Mouse (Mus musculus) MEL (cell line): ENCODE measurements around the gene Mdga1. TPM values are rescaled to one million over a fixed set of nuclear protein-coding genes. Genes with fewer than 3 reads are reported as not detected.
A peak's percentile ranks its signal among the peaks of the same experiment; 100 is the strongest.

ENCODE experiments used
- DNase-seq: peaks from one replicate; pipeline ENCODE4 v3.0.0; 2011; ENCODE audit warnings: low read depth, low spot score
- H3K27ac ChIP-seq: 2 replicates; pipeline ENCODE4 v1.5.1; 2012; ENCODE audit warnings: low read depth, mild to moderate bottlenecking, control low read depth, low read length, moderate library complexity; ENCODE audit not compliant: control insufficient read depth
- H3K27me3 ChIP-seq, 2 experiments: fragments of 150-350 bp in 1 of 2; sonication (generic) in 1 of 2; 2 replicates each; pipeline ENCODE4 v1.6.1; 2012; ENCODE audit warnings: low read length in 2 of 2, mild to moderate bottlenecking in 2 of 2, improper control_type of control experiment in 1 of 2, moderate library complexity in 1 of 2; ENCODE audit not compliant: insufficient read depth in 2 of 2, control insufficient read depth in 1 of 2
- H3K36me3 ChIP-seq, 2 experiments: 2 replicates each; pipeline ENCODE4 v1.6.1; 2012 to 2014; ENCODE audit warnings: low read length in 2 of 2, improper control_type of control experiment in 1 of 2, inconsistent platforms in 1 of 2, mild to moderate bottlenecking in 1 of 2; ENCODE audit not compliant: insufficient read depth in 2 of 2, control insufficient read depth in 1 of 2
- H3K4me1 ChIP-seq, 2 experiments: fragments of 150-350 bp in 1 of 2; sonication (generic) in 1 of 2; 2 replicates each; pipeline ENCODE4 v1.6.1; 2012; ENCODE audit warnings: low read length in 2 of 2, improper control_type of control experiment in 1 of 2, mild to moderate bottlenecking in 1 of 2; ENCODE audit not compliant: insufficient read depth in 2 of 2, control insufficient read depth in 1 of 2
- H3K4me3 ChIP-seq, 2 experiments: fragments of 150-350 bp in 1 of 2; sonication (generic) in 1 of 2; 2 replicates each; pipeline ENCODE4 v1.5.1; 2012; ENCODE audit warnings: low read depth in 2 of 2, low read length in 2 of 2, mild to moderate bottlenecking in 2 of 2, moderate library complexity in 2 of 2, control low read depth in 1 of 2, improper control_type of control experiment in 1 of 2; ENCODE audit not compliant: control insufficient read depth in 1 of 2, insufficient read depth in 1 of 2
- H3K79me2 ChIP-seq: 2 replicates; pipeline ENCODE4 v1.6.1; 2012; ENCODE audit warnings: mild to moderate bottlenecking, low read length, moderate library complexity; ENCODE audit not compliant: control insufficient read depth, poor library complexity, insufficient read depth
- H3K9ac ChIP-seq: 2 replicates; pipeline ENCODE4 v1.6.1; 2012; ENCODE audit warnings: low read depth, mild to moderate bottlenecking, control low read depth, low read length, moderate library complexity; ENCODE audit not compliant: control insufficient read depth, poor library complexity, severe bottlenecking
- H3K9me3 ChIP-seq: fragments of 150-350 bp; sonication (generic); replicated peaks from 2 replicates; pipeline ENCODE4 v1.6.1; 2012; ENCODE audit warnings: mild to moderate bottlenecking, low read length, improper control_type of control experiment, moderate library complexity; ENCODE audit not compliant: insufficient read depth
- BHLHE40 ChIP-seq: IDR thresholded peaks from 2 replicates; pipeline ENCODE4 v1.6.1; 2012; ENCODE audit warnings: low read depth, mild to moderate bottlenecking, inconsistent platforms, low read length, improper control_type of control experiment, borderline replicate concordance
- CHD1 ChIP-seq: IDR thresholded peaks from 2 replicates; pipeline ENCODE4 v1.6.1; 2012; ENCODE audit warnings: low read depth, mild to moderate bottlenecking, inconsistent platforms, low read length, improper control_type of control experiment
- CHD2 ChIP-seq: IDR thresholded peaks from 2 replicates; pipeline ENCODE4 v1.6.1; 2011; ENCODE audit warnings: low read length, improper control_type of control experiment
- CTCF ChIP-seq, 3 experiments: IDR thresholded peaks in 2 of 3; conservative IDR thresholded peaks in 1 of 3; 2 replicates each; pipeline ENCODE4 v1.5.1; 2011 to 2012; ENCODE audit warnings: low read length in 3 of 3, low read depth in 2 of 3, mild to moderate bottlenecking in 2 of 3, improper control_type of control experiment in 1 of 3, inconsistent platforms in 1 of 3, mixed read lengths in 1 of 3, moderate library complexity in 1 of 3; ENCODE audit not compliant: control insufficient read depth in 1 of 3, insufficient read depth in 1 of 3, poor library complexity in 1 of 3, severe bottlenecking in 1 of 3
- ELF1 ChIP-seq: IDR thresholded peaks from 2 replicates; pipeline ENCODE4 v1.6.1; 2014; ENCODE audit warnings: low read depth, mild to moderate bottlenecking, inconsistent platforms, low read length, improper control_type of control experiment, moderate library complexity
- EP300 ChIP-seq, 2 experiments: IDR thresholded peaks; 2 replicates each; pipeline ENCODE4 v1.6.1; 2011; ENCODE audit warnings: improper control_type of control experiment in 2 of 2, low read length in 2 of 2, low read depth in 1 of 2, mild to moderate bottlenecking in 1 of 2
- ETS1 ChIP-seq: IDR thresholded peaks from 2 replicates; pipeline ENCODE4 v1.6.1; 2012; ENCODE audit warnings: low read depth, mild to moderate bottlenecking, inconsistent platforms, low read length, improper control_type of control experiment, moderate library complexity
- GABPA ChIP-seq: IDR thresholded peaks from 2 replicates; pipeline ENCODE4 v1.6.1; 2012; ENCODE audit warnings: low read depth, mild to moderate bottlenecking, inconsistent platforms, low read length, improper control_type of control experiment, moderate library complexity
- GATA1 ChIP-seq: IDR thresholded peaks from 2 replicates; pipeline ENCODE4 v1.6.1; 2011; ENCODE audit warnings: low read depth, low read length, improper control_type of control experiment
- JUND ChIP-seq: IDR thresholded peaks from 2 replicates; pipeline ENCODE4 v1.6.1; 2011; ENCODE audit warnings: low read depth, mild to moderate bottlenecking, improper control_type of control experiment, low read length
- KAT2A ChIP-seq: conservative IDR thresholded peaks from 2 replicates; pipeline ENCODE4 v1.6.1; 2012; ENCODE audit warnings: low read depth, low read length, improper control_type of control experiment, inconsistent platforms
- MAX ChIP-seq: IDR thresholded peaks from 2 replicates; pipeline ENCODE4 v1.6.1; 2011; ENCODE audit warnings: low read length, improper control_type of control experiment
- MEF2A ChIP-seq: IDR thresholded peaks from 2 replicates; pipeline ENCODE4 v1.6.1; 2014; ENCODE audit warnings: low read depth, mild to moderate bottlenecking, inconsistent platforms, low read length, improper control_type of control experiment; ENCODE audit not compliant: poor library complexity, insufficient replicate concordance, severe bottlenecking; ENCODE audit errors: extremely low read depth
- MYB ChIP-seq: IDR thresholded peaks from 2 replicates; pipeline ENCODE4 v1.6.1; 2011; ENCODE audit warnings: mild to moderate bottlenecking, low read depth, low read length, improper control_type of control experiment
- MYC ChIP-seq: IDR thresholded peaks from 2 replicates; pipeline ENCODE4 v1.6.1; 2011; ENCODE audit warnings: low read depth, mild to moderate bottlenecking, low read length, improper control_type of control experiment, moderate library complexity
- NELFE ChIP-seq: IDR thresholded peaks from 2 replicates; pipeline ENCODE4 v1.6.1; 2011; ENCODE audit warnings: low read depth, low read length, improper control_type of control experiment
- NRF1 ChIP-seq: IDR thresholded peaks from 2 replicates; pipeline ENCODE4 v1.6.1; 2014; ENCODE audit warnings: low read depth, mild to moderate bottlenecking, inconsistent platforms, low read length, improper control_type of control experiment, moderate library complexity; ENCODE audit not compliant: poor library complexity, insufficient read depth, severe bottlenecking
- POLR2A ChIP-seq, 2 experiments: IDR thresholded peaks; 2 replicates each; pipeline ENCODE4 v1.6.1; 2011 to 2012; ENCODE audit warnings: low read length in 2 of 2, mild to moderate bottlenecking in 2 of 2, control low read depth in 1 of 2, improper control_type of control experiment in 1 of 2, low read depth in 1 of 2, moderate library complexity in 1 of 2; ENCODE audit not compliant: control insufficient read depth in 1 of 2, insufficient read depth in 1 of 2, poor library complexity in 1 of 2
- POLR2AphosphoS2 ChIP-seq: IDR thresholded peaks from 2 replicates; pipeline ENCODE4 v1.6.1; 2011; ENCODE audit warnings: low read length, improper control_type of control experiment
- POLR2AphosphoS5 ChIP-seq: IDR thresholded peaks from 2 replicates; pipeline ENCODE4 v1.6.1; 2012; ENCODE audit warnings: low read depth, borderline replicate concordance, mild to moderate bottlenecking, inconsistent platforms, low read length, moderate library complexity, mixed read lengths
- RAD21 ChIP-seq: IDR thresholded peaks from 2 replicates; pipeline ENCODE4 v1.6.1; 2011; ENCODE audit warnings: mild to moderate bottlenecking, low read depth, low read length, improper control_type of control experiment
- RCOR1 ChIP-seq: IDR thresholded peaks from 2 replicates; pipeline ENCODE4 v1.6.1; 2012; ENCODE audit warnings: low read depth, mild to moderate bottlenecking, inconsistent platforms, low read length, improper control_type of control experiment
- SIN3A ChIP-seq: IDR thresholded peaks from 2 replicates; pipeline ENCODE4 v1.6.1; 2012; ENCODE audit warnings: low read length, improper control_type of control experiment, inconsistent platforms
- SMC3 ChIP-seq: IDR thresholded peaks from 2 replicates; pipeline ENCODE4 v1.6.1; 2011; ENCODE audit warnings: low read depth, low read length, improper control_type of control experiment
- TAL1 ChIP-seq: IDR thresholded peaks from 2 replicates; pipeline ENCODE4 v1.6.1; 2012; ENCODE audit warnings: mild to moderate bottlenecking, inconsistent platforms, low read length, moderate library complexity, mixed read lengths
- TCF12 ChIP-seq: IDR thresholded peaks from 2 replicates; pipeline ENCODE4 v1.6.1; 2014; ENCODE audit warnings: low read depth, mild to moderate bottlenecking, inconsistent platforms, low read length, improper control_type of control experiment, moderate library complexity
- UBTF ChIP-seq: IDR thresholded peaks from 2 replicates; pipeline ENCODE4 v1.6.1; 2012; ENCODE audit warnings: low read depth, mild to moderate bottlenecking, inconsistent platforms, low read length, improper control_type of control experiment, moderate library complexity, borderline replicate concordance; ENCODE audit not compliant: insufficient read depth
- USF2 ChIP-seq, 2 experiments: IDR thresholded peaks; 2 replicates each; pipeline ENCODE4 v1.6.1; 2011 to 2012; ENCODE audit warnings: improper control_type of control experiment in 2 of 2, low read length in 2 of 2, borderline replicate concordance in 1 of 2, inconsistent platforms in 1 of 2, low read depth in 1 of 2, mild to moderate bottlenecking in 1 of 2; ENCODE audit not compliant: insufficient read depth in 1 of 2
- ZC3H11A ChIP-seq: IDR thresholded peaks from 2 replicates; pipeline ENCODE4 v1.6.1; 2012; ENCODE audit warnings: low read depth, mild to moderate bottlenecking, inconsistent platforms, low read length, improper control_type of control experiment
- ZKSCAN1 ChIP-seq: IDR thresholded peaks from 2 replicates; pipeline ENCODE4 v1.6.1; 2012; ENCODE audit warnings: low read depth, mild to moderate bottlenecking, inconsistent platforms, low read length, improper control_type of control experiment, moderate library complexity
- polyA plus RNA-seq, 2 experiments: library from polyadenylated mRNA; stranded (reverse) in 1 of 2; unstranded in 1 of 2; fragments of >175 nt in 1 of 2; fragments of >200 nt in 1 of 2; gene quantifications; 2 replicates each; pipeline versions ENCODE4 v1.2.1 to v1.2.4; 2012; ENCODE audit warnings: low replicate concordance in 2 of 2, low read depth in 1 of 2; ENCODE audit not compliant: insufficient read length in 2 of 2, insufficient read depth in 1 of 2, missing spikeins in 1 of 2
- total RNA-seq: library from RNA; depleted of rRNA; stranded (reverse); fragments of 300-350 nt; gene quantifications from 2 replicates; pipeline ENCODE4 v1.2.3, GENCODE M21; 2012

Mdga1 gene
- total and polyA plus RNA-seq, 3 experiments, result 0.27 to 2.3 TPM; not detected in 1

GRCm38 (mm10) chr17:29855702-29856580, 113.9 kb downstream of the Mdga1 start:
- peaks cover 26 to 69% of the 10 kb centered on the region in 2 experiments for H3K4me1 ChIP-seq
- peak overlapping the region; percentile 23 for H3K9ac ChIP-seq

GRCm38 (mm10) chr17:29854835-29855234, 115.1 kb downstream of the Mdga1 start:
- Histone ChIP-seq H3K27me3 (no peaks in the 10 kb centered on the region), H3K4me3 (no peak overlapping the region), H3K9me3 (no peaks in the 10 kb centered on the region), H3K27ac (0 out of 2 replicates have a peak overlapping the region, but pooled peaks have one; percentile 18), H3K36me3 (peaks cover 0 to 49% of the 10 kb centered on the region in 2 experiments; a peak in 2 of 4 replicates), H3K4me1 (peaks cover 21 to 66% of the 10 kb centered on the region in 2 experiments), H3K9ac (no peak overlapping the region), H3K79me2 (no peaks in the 10 kb centered on the region)
- DNase-seq, result no peak
- TF ChIP-seq POLR2AphosphoS2, result no peak
- no peak for TF ChIP-seq MEF2A
- no peak for TF ChIP-seq MYC
- no peak for TF ChIP-seq MAX
- no peak for TF ChIP-seq CTCF (IDR thresholded peaks at IDR 0.05 in 2 of 3, conservative IDR thresholded peaks at IDR 0.05 in 1 of 3; ENCODE audit: control insufficient read depth in 1 of 3, insufficient read depth in 1 of 3, low read depth in 2 of 3, low read length in 3 of 3, poor library complexity in 1 of 3, severe bottlenecking in 1 of 3)
- TF ChIP-seq UBTF, result no peak
- no peak for TF ChIP-seq GABPA
- TF ChIP-seq POLR2AphosphoS5, result no peak
- TF ChIP-seq SMC3, result no peak
- TF ChIP-seq ETS1, result no peak
- TF ChIP-seq BHLHE40, result no peak
- TF ChIP-seq CHD2, result no peak

More at GRCm38 (mm10) chr17:29855702-29856580, 113.9 kb downstream of the Mdga1 start:
- H3K27me3 ChIP-seq, result no peaks in the 10 kb centered on the region
- 0 out of 4 replicates have a peak overlapping the region, but pooled peaks of 1 of the 2 experiments have one; percentile 3 for H3K4me3 ChIP-seq
- peak overlapping the region; percentile 68 for H3K27ac ChIP-seq
- no peaks in the 10 kb centered on the region for H3K9me3 ChIP-seq
- peaks cover 0 to 53% of the 10 kb centered on the region in 2 experiments; a peak in 2 of 4 replicates for H3K36me3 ChIP-seq
- no peaks in the 10 kb centered on the region for H3K79me2 ChIP-seq
- DNase-seq, result peak; percentile 55
- TF ChIP-seq EP300 (IDR thresholded peaks at IDR 0.05; ENCODE audit: low read depth in 1 of 2, low read length in 2 of 2), result peak; percentile 12 to 56; a peak in 2 of 4 replicates
- TF ChIP-seq CHD2, result no peak
- TF ChIP-seq JUND, result no peak
- TF ChIP-seq MYC, result no peak
- TF ChIP-seq KAT2A, result no peak
- 0 out of 2 replicates have a peak, but pooled peaks have one; percentile 45 for TF ChIP-seq RCOR1
- no peak for TF ChIP-seq RAD21
- no peak for TF ChIP-seq POLR2A (IDR thresholded peaks at IDR 0.05; ENCODE audit: control insufficient read depth in 1 of 2, insufficient read depth in 1 of 2, low read depth in 1 of 2, low read length in 2 of 2, poor library complexity in 1 of 2)
- TF ChIP-seq CTCF (IDR thresholded peaks at IDR 0.05 in 2 of 3, conservative IDR thresholded peaks at IDR 0.05 in 1 of 3; ENCODE audit: control insufficient read depth in 1 of 3, insufficient read depth in 1 of 3, low read depth in 2 of 3, low read length in 3 of 3, poor library complexity in 1 of 3, severe bottlenecking in 1 of 3), result no peak
- TF ChIP-seq SIN3A, result no peak; the same call in 1 of the 2 replicates
- TF ChIP-seq NELFE, result no peak
- TF ChIP-seq ETS1, result peak; percentile 28; the same call in 1 of the 2 replicates
- TF ChIP-seq ZKSCAN1, result no peak
- no peak for TF ChIP-seq MEF2A
- no peak for TF ChIP-seq USF2 (IDR thresholded peaks at IDR 0.05; ENCODE audit: borderline replicate concordance in 1 of 2, insufficient read depth in 1 of 2, low read depth in 1 of 2, low read length in 2 of 2)
- TF ChIP-seq MYB, result no peak
- TF ChIP-seq CHD1, result no peak
- peak; percentile 63; the same call in 1 of the 2 replicates for TF ChIP-seq TCF12
- no peak for TF ChIP-seq ELF1
- no peak for TF ChIP-seq ZC3H11A
- peak; percentile 42; the same call in 1 of the 2 replicates for TF ChIP-seq GATA1
- no peak for TF ChIP-seq NRF1
- peak; percentile 63 for TF ChIP-seq TAL1
- TF ChIP-seq, all 39 proteins: peak for 6
